Mouse (Mus musculus) midbrain, embryonic 13.5 days (tissue): ENCODE results near the gene Cavin3. TPM values are rescaled to one million over a fixed set of nuclear protein-coding genes. Genes with fewer than 3 reads are reported as not detected.
"Not testable (repeated sequence)": the region's sequence is repeated elsewhere in the genome, so short reads cannot be mapped to it uniquely, and the experiment has no call there.

ENCODE experiments used
- ATAC-seq: fragments of 200-750 bp; cut with Nextera tagmentation; 2 replicates; pipeline ENCODE4 v1.8.0; 2017; ENCODE audit warnings: mild to moderate bottlenecking, moderate TSS enrichment, moderate library complexity
- H3K27ac ChIP-seq: fragments of 300-500 bp; sonication (generic); 2 replicates; pipeline ENCODE4 v1.5.1; 2015; ENCODE audit warnings: inconsistent platforms, mild to moderate bottlenecking, moderate library complexity
- H3K27me3 ChIP-seq: fragments of 300-500 bp; sonication (generic); 2 replicates; pipeline ENCODE4 v1.6.1; 2015; ENCODE audit warnings: mild to moderate bottlenecking, inconsistent platforms
- H3K36me3 ChIP-seq: fragments of 300-500 bp; sonication (generic); 2 replicates; pipeline ENCODE4 v1.6.1; 2015; ENCODE audit warnings: mild to moderate bottlenecking, inconsistent platforms
- H3K4me1 ChIP-seq: fragments of 300-500 bp; sonication (generic); replicated peaks from 2 replicates; pipeline ENCODE4 v1.6.1; 2015; ENCODE audit warnings: inconsistent platforms
- H3K4me2 ChIP-seq: fragments of 300-500 bp; sonication (generic); replicated peaks from 2 replicates; pipeline ENCODE4 v1.6.1; 2015; ENCODE audit warnings: moderate library complexity, mild to moderate bottlenecking, inconsistent platforms
- H3K4me3 ChIP-seq: fragments of 300-500 bp; sonication (generic); replicated peaks from 2 replicates; pipeline ENCODE4 v1.5.1; 2015; ENCODE audit warnings: mild to moderate bottlenecking, inconsistent platforms
- H3K9ac ChIP-seq: fragments of 300-500 bp; sonication (generic); replicated peaks from 2 replicates; pipeline ENCODE4 v1.6.1; 2015; ENCODE audit warnings: mild to moderate bottlenecking, inconsistent platforms
- H3K9me3 ChIP-seq: fragments of 300-500 bp; sonication (generic); 2 replicates; pipeline ENCODE4 v1.6.1; 2016; ENCODE audit warnings: mild to moderate bottlenecking, inconsistent platforms
- WGBS: fragments of 180-500 bp; shearing (Covaris S2); methylation state at CpG from one replicate; pipeline ENCODE4 v1.1.7; 2015; 5-methylcytosine and 5-hydroxymethylcytosine counted together
- polyA plus RNA-seq: library from polyadenylated mRNA; unstranded; fragments of >200 nt; fragmentation: Nextera tagmentation; extraction: Ambion mirVana; gene quantifications from 2 replicates; pipeline ENCODE4 v1.2.1, GENCODE M21; 2015

The Cavin3 gene
- polyA plus RNA-seq, 1 experiment from 2014 or later = 22.1 TPM

GRCm38 (mm10) chr7:105478344-105478743 is 3.8 kb downstream of the Cavin3 start:
- no peak for ATAC-seq
- Histone ChIP-seq H3K9me3 (no peaks in the 10 kb centered on the region), H3K36me3 (no peaks in the 10 kb centered on the region), H3K27me3 (peaks cover 9% of the 10 kb centered on the region; the same call in 1 of the 2 replicates), H3K4me3 (no peak overlapping the region), H3K4me2 (no peak overlapping the region), H3K27ac (no peak overlapping the region), H3K9ac (no peak overlapping the region), H3K4me1 (peaks cover 15% of the 10 kb centered on the region)
- 83% methylated on average over 8 of the region's 8 CpGs for WGBS

DNA sequence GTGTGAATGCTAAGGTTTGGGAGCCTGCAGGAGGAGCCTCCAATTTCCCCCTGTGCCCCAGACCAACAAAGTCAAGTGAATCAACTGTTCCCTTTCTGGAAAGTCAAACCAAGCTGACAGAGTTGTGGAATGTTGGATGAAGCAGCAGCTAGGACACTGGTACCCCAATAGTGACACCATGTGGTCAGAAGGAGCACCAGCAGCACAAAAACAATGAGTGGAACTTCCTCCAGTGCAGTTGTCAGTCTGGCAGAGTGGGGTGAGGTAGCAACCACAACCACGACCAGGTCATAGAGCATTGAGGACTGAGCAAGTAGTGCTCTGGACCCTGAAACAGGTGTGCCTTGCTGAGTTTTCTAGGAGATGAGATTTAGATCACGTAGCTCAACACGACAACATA is 4.3 kb downstream of the Cavin3 start:
- no peak for ATAC-seq
- Histone ChIP-seq H3K27me3 (peaks cover 9% of the 10 kb centered on the region; the same call in 1 of the 2 replicates), H3K36me3 (no peaks in the 10 kb centered on the region), H3K4me2 (no peak overlapping the region), H3K4me3 (no peak overlapping the region), H3K4me1 (peaks cover 15% of the 10 kb centered on the region), H3K27ac (no peak overlapping the region), H3K9me3 (no peaks in the 10 kb centered on the region), H3K9ac (no peak overlapping the region)
- 63% methylated on average over 3 of the region's 3 CpGs for WGBS

DNA sequence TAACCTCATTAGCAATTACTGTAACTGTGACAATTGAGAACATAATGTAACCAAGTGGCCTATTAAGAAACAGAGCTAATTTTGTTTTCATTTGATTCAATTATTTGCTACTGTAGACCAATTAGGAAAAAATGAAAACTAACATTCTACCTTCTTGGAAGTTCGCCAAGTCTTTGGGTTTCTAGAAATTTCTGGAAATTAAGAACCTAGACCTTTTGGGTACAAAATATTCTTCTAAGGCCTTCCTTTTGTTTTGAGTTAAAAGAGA is 4.7 kb downstream of the Cavin3 start:
- H3K27ac ChIP-seq = no peak overlapping the region
- ATAC-seq = no peak
- no peak overlapping the region for H3K4me3 ChIP-seq
- no peaks in the 10 kb centered on the region for H3K9me3 ChIP-seq
- no peaks in the 10 kb centered on the region for H3K36me3 ChIP-seq
- H3K4me1 ChIP-seq = peaks cover 12% of the 10 kb centered on the region
- no peak overlapping the region for H3K9ac ChIP-seq
- 98% methylated on average over 1 of the region's 1 CpGs for WGBS
- no peak overlapping the region for H3K4me2 ChIP-seq
- H3K27me3 ChIP-seq = peaks cover 9% of the 10 kb centered on the region; the same call in 1 of the 2 replicates

DNA sequence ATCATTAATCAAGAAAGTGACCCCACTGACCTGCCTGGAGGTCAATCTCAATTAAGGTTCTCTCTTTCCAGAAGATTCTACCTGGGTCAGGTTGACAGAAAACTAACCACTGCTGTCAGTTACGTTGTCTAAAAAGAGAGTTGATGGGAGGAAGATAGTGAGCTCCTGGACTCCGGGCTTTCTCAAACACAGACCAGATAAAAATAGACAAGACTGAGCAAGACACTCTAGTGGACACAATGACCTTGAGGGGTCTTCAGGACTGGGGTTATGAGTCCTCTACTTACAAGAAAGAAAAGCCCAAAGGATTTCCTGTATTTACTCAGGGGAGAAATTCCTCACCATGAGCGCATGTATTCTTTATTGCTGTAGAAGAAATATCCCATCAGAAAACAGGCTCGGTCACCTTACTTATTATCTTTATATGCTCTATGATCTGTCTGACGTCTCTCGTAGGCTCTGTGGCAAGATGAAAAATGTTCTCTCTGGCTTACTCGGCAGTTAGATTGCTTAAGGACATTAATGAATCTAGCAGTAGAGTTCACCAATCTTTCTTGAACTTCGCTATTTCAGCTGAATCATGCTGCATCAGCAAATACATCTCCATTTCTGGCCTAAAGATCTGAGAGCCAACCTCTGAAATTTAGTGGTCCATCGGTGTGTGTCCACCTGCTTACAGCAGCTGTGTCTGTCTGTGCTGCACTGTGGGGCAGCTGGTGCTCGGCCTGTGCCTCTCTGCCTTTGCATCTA is 5.2 kb downstream of the Cavin3 start:
- Histone ChIP-seq H3K36me3 (no peaks in the 10 kb centered on the region), H3K4me2 (no peak overlapping the region), H3K27me3 (peaks cover 9% of the 10 kb centered on the region; the same call in 1 of the 2 replicates), H3K27ac (no peak overlapping the region), H3K4me1 (peaks cover 7% of the 10 kb centered on the region), H3K4me3 (no peak overlapping the region), H3K9ac (no peak overlapping the region), H3K9me3 (no peaks in the 10 kb centered on the region)
- ATAC-seq = no peak
- WGBS = 91% methylated on average over 10 of the region's 10 CpGs

DNA sequence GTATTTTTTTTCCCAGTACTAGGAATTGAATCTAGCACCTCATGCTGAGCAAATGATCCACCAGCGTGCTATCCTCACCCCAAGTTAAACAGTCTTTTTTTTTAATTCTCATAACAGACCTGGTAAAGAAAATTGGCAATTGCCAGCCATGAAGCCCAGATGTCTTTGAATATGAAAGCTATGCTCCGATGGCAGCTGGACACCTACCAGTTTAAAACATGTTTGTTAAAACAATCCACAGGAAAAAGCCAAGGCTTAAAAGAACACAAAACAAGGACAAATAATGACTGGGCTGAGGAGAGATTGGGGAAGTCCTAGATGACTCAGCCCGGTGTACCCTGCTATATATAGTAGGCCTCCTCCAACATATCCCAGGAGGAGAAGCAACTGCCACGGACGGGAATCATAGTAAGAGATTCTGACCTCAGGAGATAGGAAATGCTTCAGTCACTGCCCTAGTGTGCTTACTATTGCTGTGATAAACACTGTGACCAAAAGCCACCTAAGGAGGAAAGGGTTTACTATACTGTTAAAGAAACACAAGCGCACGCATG is 6.6 kb downstream of the Cavin3 start:
- Histone ChIP-seq H3K4me1 (no peaks in the 10 kb centered on the region; the same call in 1 of the 2 replicates), H3K27ac (no peak overlapping the region), H3K36me3 (no peaks in the 10 kb centered on the region), H3K27me3 (0 out of 2 replicates have a peak, but pooled peaks cover 3% of the 10 kb centered on the region), H3K4me2 (no peak overlapping the region), H3K9ac (no peak overlapping the region), H3K4me3 (no peak overlapping the region), H3K9me3 (no peaks in the 10 kb centered on the region)
- 81% methylated on average over 7 of the region's 7 CpGs for WGBS
- no peak for ATAC-seq

DNA sequence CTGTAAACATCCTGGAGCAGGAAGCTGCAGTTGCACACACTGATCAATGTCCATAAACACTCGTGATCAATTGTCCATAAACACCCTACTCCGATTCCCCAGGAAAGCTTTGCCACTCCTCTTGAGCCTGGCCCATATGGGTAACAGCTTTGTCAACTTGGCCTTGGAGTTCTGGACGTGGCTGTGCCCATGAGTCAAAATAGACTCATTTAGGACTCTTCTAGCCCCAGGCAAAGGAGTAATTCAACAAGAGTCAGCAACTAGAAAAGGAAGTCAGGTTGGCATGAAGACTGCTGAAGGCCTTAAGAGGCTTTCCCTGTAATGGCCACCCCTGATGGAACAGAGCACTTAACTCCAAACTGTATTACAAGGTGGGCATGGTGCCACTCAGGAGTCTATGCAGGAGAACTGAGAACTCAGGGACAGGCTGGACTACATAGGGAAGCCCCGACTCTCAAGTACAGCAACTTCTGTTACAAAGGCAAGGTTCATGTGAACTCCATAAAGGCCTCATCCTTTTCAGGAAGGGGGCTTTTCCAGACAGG is 7.3 kb downstream of the Cavin3 start:
- no peaks in the 10 kb centered on the region for H3K36me3 ChIP-seq
- H3K27me3 ChIP-seq = 0 out of 2 replicates have a peak, but pooled peaks cover 3% of the 10 kb centered on the region
- no peak overlapping the region for H3K4me3 ChIP-seq
- H3K9ac ChIP-seq = no peak overlapping the region
- H3K4me1 ChIP-seq = no peaks in the 10 kb centered on the region
- H3K4me2 ChIP-seq = no peak overlapping the region
- 83% methylated on average over 4 of the region's 4 CpGs for WGBS
- no peaks in the 10 kb centered on the region for H3K9me3 ChIP-seq
- ATAC-seq = no peak
- no peak overlapping the region for H3K27ac ChIP-seq

GRCm38 (mm10) chr7:105472607-105473006 is 9.5 kb downstream of the Cavin3 start:
- Histone ChIP-seq H3K9me3 (no peaks in the 10 kb centered on the region), H3K27me3 (no peaks in the 10 kb centered on the region), H3K9ac (no peak overlapping the region), H3K27ac (no peak overlapping the region), H3K4me2 (no peak overlapping the region), H3K4me1 (no peaks in the 10 kb centered on the region), H3K36me3 (no peaks in the 10 kb centered on the region), H3K4me3 (no peak overlapping the region)
- WGBS = 61% methylated on average over 1 of the region's 1 CpGs
- no peak for ATAC-seq

DNA sequence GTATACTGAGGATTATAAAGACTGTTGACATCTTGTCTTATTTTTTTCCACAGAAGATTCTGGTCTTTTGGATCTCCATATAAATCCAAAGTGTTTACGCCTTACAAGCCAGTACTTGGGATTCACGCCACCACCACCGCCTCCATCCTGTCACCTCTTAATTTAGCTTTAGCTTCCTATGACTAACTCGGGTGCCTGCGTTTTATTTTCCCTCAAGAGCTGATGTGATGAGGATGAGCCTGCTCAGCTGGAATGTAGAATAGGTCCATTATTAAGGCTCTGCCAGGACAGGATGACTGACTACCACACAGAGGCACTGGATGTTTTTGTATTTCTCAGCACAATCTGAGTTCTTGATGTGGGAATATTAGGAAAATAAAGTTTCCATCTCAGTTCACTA is 16.6 kb downstream of the Cavin3 start:
- not testable (repeated sequence) for H3K36me3 ChIP-seq, H3K9me3 ChIP-seq, H3K9ac ChIP-seq, H3K4me2 ChIP-seq, H3K4me3 ChIP-seq, H3K27ac ChIP-seq, ATAC-seq, H3K4me1 ChIP-seq, H3K27me3 ChIP-seq
- 80% methylated on average over 5 of the region's 5 CpGs for WGBS

DNA sequence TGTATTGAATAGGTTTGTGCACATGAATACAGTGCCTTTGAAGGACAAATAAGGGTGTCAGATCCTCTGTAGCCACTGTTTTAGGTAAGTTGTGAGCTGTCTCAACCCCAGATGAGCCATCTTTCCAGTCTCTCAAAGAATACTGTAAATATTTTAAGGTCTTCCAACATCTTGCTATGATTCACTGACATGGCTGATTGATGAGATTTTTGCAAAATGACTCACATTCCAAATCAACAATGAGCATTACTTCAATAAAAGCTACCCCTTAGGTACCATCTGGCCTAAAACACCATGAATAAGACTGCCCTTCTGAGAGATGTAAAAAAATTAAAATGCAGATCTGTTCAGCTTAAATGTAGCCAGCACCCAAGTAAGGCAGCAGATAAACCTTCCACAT is 23.6 kb downstream of the Cavin3 start:
- no peaks in the 10 kb centered on the region for H3K27me3 ChIP-seq
- H3K4me3 ChIP-seq = no peak overlapping the region
- no peaks in the 10 kb centered on the region for H3K9me3 ChIP-seq
- H3K4me2 ChIP-seq = no peak overlapping the region
- no peaks in the 10 kb centered on the region for H3K36me3 ChIP-seq
- H3K9ac ChIP-seq = no peak overlapping the region
- ATAC-seq = no peak
- H3K27ac ChIP-seq = no peak overlapping the region
- H3K4me1 ChIP-seq = no peaks in the 10 kb centered on the region

DNA sequence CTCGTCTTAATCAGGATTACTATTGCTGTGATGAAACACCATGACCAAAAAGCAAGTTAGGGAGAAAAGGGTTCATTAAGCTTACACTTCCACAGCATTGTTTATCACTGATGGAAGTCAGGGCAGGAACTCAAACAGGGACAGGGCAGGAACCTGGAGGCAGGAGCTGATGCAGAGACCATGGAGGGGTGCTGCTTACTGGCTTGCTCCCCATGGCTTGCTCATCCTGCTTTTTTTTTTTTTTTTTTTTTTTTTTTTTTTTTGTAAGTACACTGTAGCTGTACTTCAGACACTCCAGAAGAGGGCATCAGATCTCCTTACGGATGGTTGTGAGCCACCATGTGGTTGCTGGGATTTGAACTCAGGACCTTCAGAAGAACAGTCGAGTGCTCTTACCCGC is 28.8 kb downstream of the Cavin3 start:
- not testable (repeated sequence) for H3K27me3 ChIP-seq, H3K36me3 ChIP-seq, H3K4me2 ChIP-seq, H3K9me3 ChIP-seq, ATAC-seq, H3K9ac ChIP-seq, H3K4me1 ChIP-seq, H3K27ac ChIP-seq, H3K4me3 ChIP-seq
- 88% methylated on average over 4 of the region's 4 CpGs for WGBS

DNA sequence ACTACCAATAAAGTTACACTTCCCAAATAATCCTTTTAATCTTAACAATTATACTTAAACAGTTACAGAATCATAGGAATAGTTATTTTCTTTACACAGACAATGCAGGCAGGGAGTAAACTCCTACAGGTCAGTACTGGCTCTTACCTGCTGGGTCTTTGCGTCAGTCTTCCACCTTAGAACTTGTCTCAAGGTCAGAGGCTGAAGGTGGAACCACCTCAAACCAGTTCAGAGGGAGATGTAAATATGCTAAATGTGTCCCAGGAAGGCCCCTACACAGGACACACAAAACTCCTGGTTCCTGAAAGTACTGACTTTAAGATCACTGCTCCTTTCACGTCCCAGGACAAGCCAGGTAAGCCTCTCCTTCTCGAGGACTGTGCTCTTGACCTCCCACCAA is 37.0 kb downstream of the Cavin3 start:
- H3K4me3 ChIP-seq = no peak overlapping the region
- no peaks in the 10 kb centered on the region for H3K9me3 ChIP-seq
- H3K27me3 ChIP-seq = no peaks in the 10 kb centered on the region
- H3K4me2 ChIP-seq = no peak overlapping the region
- no peaks in the 10 kb centered on the region for H3K4me1 ChIP-seq
- no peak overlapping the region for H3K9ac ChIP-seq
- no peak overlapping the region for H3K27ac ChIP-seq
- no peak for ATAC-seq
- H3K36me3 ChIP-seq = no peaks in the 10 kb centered on the region
- WGBS = 78% methylated on average over 3 of the region's 3 CpGs

GRCm38 (mm10) chr7:105441426-105441825 is 40.7 kb downstream of the Cavin3 start:
- WGBS = 62% methylated on average over 4 of the region's 4 CpGs
- H3K27me3 ChIP-seq = no peaks in the 10 kb centered on the region
- no peak for ATAC-seq
- H3K4me2 ChIP-seq = no peak overlapping the region
- H3K4me3 ChIP-seq = no peak overlapping the region
- H3K4me1 ChIP-seq = no peaks in the 10 kb centered on the region
- H3K36me3 ChIP-seq = no peaks in the 10 kb centered on the region
- no peak overlapping the region for H3K9ac ChIP-seq
- H3K27ac ChIP-seq = no peak overlapping the region
- no peaks in the 10 kb centered on the region for H3K9me3 ChIP-seq
